Mouse (Mus musculus) cerebellum, adult 2 months (tissue): ENCODE data around the gene Elob.

Source experiments
- CTCF ChIP-seq: fragments of 200-500 bp; IDR thresholded peaks from 2 replicates; pipeline ENCODE4 v1.5.1; 2011; ENCODE audit warnings: low read depth, mild to moderate bottlenecking, control low read depth, low read length, moderate library complexity, borderline replicate concordance; ENCODE audit not compliant: insufficient read depth
- POLR2A ChIP-seq: fragments of 200-500 bp; IDR thresholded peaks from 2 replicates; pipeline ENCODE4 v1.6.1; 2011; ENCODE audit warnings: low read length, control low read depth, borderline replicate concordance; ENCODE audit not compliant: insufficient read depth

DNA sequence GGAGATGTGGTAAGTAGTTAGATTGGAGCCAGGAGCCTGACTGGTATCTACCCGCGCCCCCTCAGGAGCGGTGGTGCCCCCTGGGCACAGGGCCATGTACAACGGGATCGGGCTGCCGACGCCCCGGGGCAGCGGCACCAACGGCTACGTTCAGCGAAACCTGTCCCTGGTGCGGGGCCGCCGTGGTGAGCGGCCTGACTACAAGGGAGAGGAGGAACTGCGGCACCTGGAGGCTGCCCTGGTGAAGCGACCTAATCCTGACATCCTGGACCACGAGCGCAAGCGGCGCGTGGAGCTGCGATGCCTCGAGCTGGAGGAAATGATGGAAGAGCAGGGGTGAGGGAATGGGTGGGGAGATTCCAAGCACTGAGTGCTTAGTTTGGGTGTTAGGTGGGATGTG is 22.1 kb downstream of the Elob start:
- TF ChIP-seq CTCF = peak; percentile 62
- TF ChIP-seq POLR2A = no peak
